Mouse (Mus musculus) heart, adult 2 months (tissue): ENCODE measurements around the gene Rnh1.

Experiments
- CTCF ChIP-seq: fragments of 200-600 bp; IDR thresholded peaks from 2 replicates; pipeline ENCODE4 v1.8.1; 2022; ENCODE audit warnings: antibody characterized with exemption, mild to moderate bottlenecking, moderate library complexity
- EP300 ChIP-seq: fragments of 200-500 bp; IDR thresholded peaks from 2 replicates; pipeline ENCODE4 v1.6.1; 2011; ENCODE audit warnings: low read depth, low read length, control low read depth; ENCODE audit not compliant: insufficient read depth
- POLR2A ChIP-seq: fragments of 200-500 bp; IDR thresholded peaks from 2 replicates; pipeline ENCODE4 v1.6.1; 2011; ENCODE audit warnings: mild to moderate bottlenecking, low read depth, low read length, control low read depth; ENCODE audit not compliant: insufficient read depth

- TF ChIP-seq POLR2A (no peak), CTCF (no peak), EP300 (no peak)
These were observed 24.0 kb downstream of the Rnh1 start for GRCm38 (mm10) chr7:141148639-141149038.
